Mouse (Mus musculus) forebrain, embryonic 11.5 days (tissue): ENCODE data around the gene Stx6. TPM values are rescaled to one million over a fixed set of nuclear protein-coding genes. Genes with fewer than 3 reads are reported as not detected.

Experiments
- ATAC-seq: fragments of 200-750 bp; cut with Nextera tagmentation; replicated peaks from 2 replicates; pipeline ENCODE4 v1.8.0; 2017; ENCODE audit warnings: moderate TSS enrichment; ENCODE audit not compliant: low FRiP score
- DNase-seq: peaks from one replicate; pipeline ENCODE4 v3.0.0-alpha.2; 2017; ENCODE audit warnings: low spot score
- H3K27ac ChIP-seq: fragments of 300-500 bp; sonication (generic); 2 replicates; pipeline ENCODE4 v1.5.1; 2014; ENCODE audit warnings: low read depth, low read length
- H3K27me3 ChIP-seq: fragments of 300-500 bp; sonication (generic); 2 replicates; pipeline ENCODE4 v1.6.1; 2014; ENCODE audit warnings: mild to moderate bottlenecking, low read length, mixed read lengths; ENCODE audit not compliant: control insufficient read depth, insufficient read depth
- H3K36me3 ChIP-seq: fragments of 300-500 bp; sonication (generic); 2 replicates; pipeline ENCODE4 v1.6.1; 2014; ENCODE audit warnings: mild to moderate bottlenecking, low read length, moderate library complexity, mixed read lengths; ENCODE audit not compliant: control insufficient read depth, insufficient read depth
- H3K4me1 ChIP-seq: fragments of 300-500 bp; sonication (generic); replicated peaks from 2 replicates; pipeline ENCODE4 v1.6.1; 2014; ENCODE audit warnings: low read length, mixed read lengths; ENCODE audit not compliant: control insufficient read depth, insufficient read depth
- H3K4me2 ChIP-seq: fragments of 300-500 bp; sonication (generic); 2 replicates; pipeline ENCODE4 v1.6.1; 2014; ENCODE audit warnings: low read depth, mild to moderate bottlenecking, low read length, moderate library complexity, mixed read lengths; ENCODE audit not compliant: severe bottlenecking
- H3K4me3 ChIP-seq: fragments of 300-500 bp; sonication (generic); 2 replicates; pipeline ENCODE4 v1.5.1; 2014; ENCODE audit warnings: low read depth, low read length
- H3K9ac ChIP-seq: fragments of 300-500 bp; sonication (generic); 2 replicates; pipeline ENCODE4 v1.6.1; 2014; ENCODE audit warnings: low read length
- H3K9me3 ChIP-seq: fragments of 300-500 bp; sonication (generic); 2 replicates; pipeline ENCODE4 v1.6.1; 2016; ENCODE audit warnings: low read length, mixed read lengths; ENCODE audit not compliant: control insufficient read depth
- WGBS: fragments of 180-500 bp; shearing (Covaris S2); extraction: QIAGEN DNeasy Blood & Tissue Kit; methylation state at CpG from one replicate; pipeline ENCODE4 v1.1.7; 2014; 5-methylcytosine and 5-hydroxymethylcytosine counted together
- polyA plus RNA-seq: library from polyadenylated mRNA; unstranded; fragments of >200 nt; fragmentation: Nextera tagmentation; extraction: Ambion mirVana; gene quantifications from 2 replicates; pipeline ENCODE4 v1.2.1, GENCODE M21; 2014

The Stx6 gene
- polyA plus RNA-seq, 1 experiment from 2014 or later, result 102 TPM

DNA sequence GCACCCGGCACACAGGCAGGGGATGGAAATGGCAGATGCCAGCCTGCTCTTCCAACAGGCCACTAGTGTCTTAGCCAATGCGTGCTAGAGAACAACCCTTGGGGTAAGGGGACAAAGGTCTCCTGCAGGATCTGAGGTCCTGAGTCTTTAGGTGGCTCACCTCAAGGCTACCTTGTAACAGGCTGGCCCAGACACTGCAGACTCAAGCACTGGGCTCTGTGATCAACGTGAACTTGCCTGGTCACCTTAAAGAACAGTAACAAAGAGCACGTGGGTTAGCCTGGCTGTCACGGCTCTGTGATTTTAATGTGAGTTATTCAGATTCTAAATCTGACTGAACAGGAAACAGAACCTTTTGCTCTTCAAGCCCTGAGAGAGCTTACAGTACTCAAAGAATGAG is 79.6 kb downstream of the Stx6 start:
- H3K27me3 ChIP-seq, result no peaks in the 10 kb centered on the region
- 87% methylated on average over 5 of the region's 5 CpGs for WGBS
- H3K4me2 ChIP-seq, result no peak overlapping the region
- H3K27ac ChIP-seq, result no peak overlapping the region
- no peaks in the 10 kb centered on the region for H3K36me3 ChIP-seq
- H3K4me1 ChIP-seq, result peaks cover 26% of the 10 kb centered on the region
- H3K4me3 ChIP-seq, result no peak overlapping the region
- H3K9me3 ChIP-seq, result no peaks in the 10 kb centered on the region
- H3K9ac ChIP-seq, result no peak overlapping the region
- DNase-seq (no peak), ATAC-seq (no peak)

DNA sequence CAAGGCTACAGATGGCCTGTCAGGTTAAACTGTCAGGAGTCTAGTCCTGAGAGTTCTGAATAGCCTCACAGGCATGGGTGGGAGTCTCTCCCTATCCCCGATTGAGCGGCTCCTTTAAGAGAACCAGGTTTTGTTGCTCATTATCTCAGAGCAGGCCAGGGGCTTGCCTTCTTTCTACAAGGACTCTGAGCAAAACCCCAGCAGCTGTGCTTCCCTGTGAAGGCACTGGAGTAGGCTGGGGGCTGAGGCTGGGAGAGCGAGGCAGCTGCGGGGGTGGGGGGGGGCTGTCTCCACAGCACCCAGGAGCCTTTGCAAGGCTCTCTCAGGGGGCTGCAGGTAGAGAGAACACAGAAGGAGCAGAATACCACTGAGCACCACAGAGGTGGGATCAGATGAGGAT is 80.7 kb downstream of the Stx6 start:
- DNase-seq (no peak), ATAC-seq (no peak)
- H3K27me3 ChIP-seq, result no peaks in the 10 kb centered on the region; the same call in 1 of the 2 replicates
- no peak overlapping the region for H3K27ac ChIP-seq
- H3K4me3 ChIP-seq, result no peak overlapping the region
- peaks cover 22% of the 10 kb centered on the region for H3K4me1 ChIP-seq
- H3K4me2 ChIP-seq, result no peak overlapping the region
- no peaks in the 10 kb centered on the region for H3K9me3 ChIP-seq
- no peak overlapping the region for H3K9ac ChIP-seq
- no peaks in the 10 kb centered on the region for H3K36me3 ChIP-seq
- WGBS, result 55% methylated on average over 4 of the region's 4 CpGs

DNA sequence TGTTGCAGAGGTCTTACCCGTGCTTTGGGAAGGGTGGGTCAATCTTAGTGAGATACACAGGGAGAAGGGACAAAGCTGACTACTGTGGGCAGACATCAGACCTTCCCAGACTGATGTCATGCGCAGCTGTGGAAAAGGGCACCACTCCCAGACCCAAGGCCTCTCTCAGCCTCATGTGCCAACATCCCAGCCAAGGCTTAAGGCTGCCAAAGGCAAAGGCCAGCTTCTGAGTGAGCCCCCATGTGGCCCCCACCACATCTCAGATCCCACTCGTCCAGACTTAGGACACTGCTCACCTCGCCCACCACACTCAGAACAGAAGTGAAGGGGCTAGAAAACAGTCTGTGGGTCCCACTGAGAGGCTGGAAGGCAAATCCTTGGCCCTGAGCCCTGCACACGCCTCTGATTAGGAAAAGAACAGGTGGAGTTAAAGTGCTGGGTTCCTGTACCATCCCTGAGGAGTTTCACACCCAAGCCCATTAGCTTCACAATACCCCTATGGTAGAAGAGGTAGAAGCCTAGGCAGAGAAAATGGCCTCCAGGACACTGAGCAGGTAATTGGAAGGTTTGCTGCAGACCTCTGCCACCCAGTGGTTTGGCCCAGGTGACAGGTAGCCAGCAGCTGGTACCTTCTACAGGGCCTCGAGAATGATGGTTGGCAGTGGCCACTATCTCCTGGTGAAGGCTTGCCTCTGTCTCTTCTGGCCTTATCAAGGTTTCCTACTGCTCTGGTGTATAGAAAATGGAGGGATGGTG is 81.6 kb downstream of the Stx6 start:
- H3K27ac ChIP-seq, result no peak overlapping the region
- no peaks in the 10 kb centered on the region for H3K36me3 ChIP-seq
- H3K4me3 ChIP-seq, result no peak overlapping the region
- DNase-seq (no peak), ATAC-seq (no peak)
- H3K4me2 ChIP-seq, result no peak overlapping the region
- H3K9me3 ChIP-seq, result no peaks in the 10 kb centered on the region
- no peak overlapping the region for H3K9ac ChIP-seq
- peaks cover 8% of the 10 kb centered on the region; the same call in 1 of the 2 replicates for H3K27me3 ChIP-seq
- WGBS, result 76% methylated on average over 6 of the region's 6 CpGs
- peaks cover 19% of the 10 kb centered on the region; the same call in 1 of the 2 replicates for H3K4me1 ChIP-seq

DNA sequence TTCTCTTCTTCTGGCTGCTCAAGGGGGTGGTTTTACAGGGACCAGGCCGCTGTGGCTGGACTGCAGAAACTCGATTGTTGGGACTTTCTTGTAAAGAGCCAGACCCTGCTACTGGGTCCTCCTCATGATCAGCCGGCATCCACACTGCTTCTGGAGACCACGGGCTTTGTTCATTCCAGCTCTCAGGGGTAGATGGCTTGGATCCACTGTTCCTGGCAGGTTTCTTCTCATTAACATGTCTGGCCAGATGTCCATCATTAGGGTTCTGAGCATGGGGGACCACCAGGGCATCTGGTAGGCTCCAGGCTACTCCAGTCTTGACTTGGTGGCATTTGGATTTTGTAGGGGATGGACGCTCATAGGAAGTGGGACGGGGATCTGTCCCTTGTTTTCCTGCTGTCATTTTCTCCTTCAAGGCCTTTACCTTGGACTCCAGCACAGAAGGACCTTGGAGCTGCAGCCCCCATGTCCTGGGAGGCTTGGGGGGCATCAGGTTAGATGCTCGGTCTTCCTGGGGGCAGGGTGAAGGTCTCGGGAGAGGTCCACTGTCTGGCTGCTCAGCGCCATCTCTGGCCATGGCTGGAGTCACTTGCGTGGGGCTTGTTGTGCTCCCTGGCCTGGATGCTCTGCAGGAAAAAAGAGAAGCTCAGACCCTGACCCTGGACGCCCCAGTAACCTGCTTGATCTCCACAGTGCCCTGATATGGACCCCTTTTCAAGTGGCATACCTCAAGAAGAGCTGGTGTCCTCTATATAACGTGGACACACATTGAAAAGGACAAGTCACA is 83.4 kb downstream of the Stx6 start:
- DNase-seq (no peak), ATAC-seq (no peak)
- H3K27ac ChIP-seq, result no peak overlapping the region
- peaks cover 13% of the 10 kb centered on the region; the same call in 1 of the 2 replicates for H3K4me1 ChIP-seq
- no peak overlapping the region for H3K9ac ChIP-seq
- no peaks in the 10 kb centered on the region for H3K9me3 ChIP-seq
- no peak overlapping the region for H3K4me3 ChIP-seq
- 77% methylated on average over 12 of the region's 12 CpGs for WGBS
- H3K27me3 ChIP-seq, result peaks cover 9% of the 10 kb centered on the region; the same call in 1 of the 2 replicates
- no peak overlapping the region for H3K4me2 ChIP-seq
- no peaks in the 10 kb centered on the region for H3K36me3 ChIP-seq

DNA sequence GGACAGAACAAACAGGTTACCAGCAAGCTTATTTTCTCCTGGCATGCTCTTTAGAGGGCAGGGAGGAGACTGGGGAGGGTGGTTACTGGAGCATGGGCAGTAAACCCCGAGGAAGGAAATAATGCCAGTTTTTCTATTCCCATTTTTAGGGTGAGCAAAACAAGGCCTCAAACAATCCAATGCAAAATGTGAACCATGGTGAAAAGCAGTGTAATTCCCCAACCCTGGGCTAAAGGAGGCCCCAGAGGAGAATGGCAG is 83.9 kb downstream of the Stx6 start:
- ATAC-seq (no peak), DNase-seq (no peak)
- H3K4me3 ChIP-seq, result no peak overlapping the region
- WGBS, result 74% methylated on average over 1 of the region's 1 CpGs
- H3K27ac ChIP-seq, result no peak overlapping the region
- no peaks in the 10 kb centered on the region for H3K36me3 ChIP-seq
- peaks cover 13% of the 10 kb centered on the region; the same call in 1 of the 2 replicates for H3K4me1 ChIP-seq
- no peak overlapping the region for H3K4me2 ChIP-seq
- no peaks in the 10 kb centered on the region for H3K9me3 ChIP-seq
- H3K9ac ChIP-seq, result no peak overlapping the region
- H3K27me3 ChIP-seq, result peaks cover 9% of the 10 kb centered on the region; the same call in 1 of the 2 replicates

DNA sequence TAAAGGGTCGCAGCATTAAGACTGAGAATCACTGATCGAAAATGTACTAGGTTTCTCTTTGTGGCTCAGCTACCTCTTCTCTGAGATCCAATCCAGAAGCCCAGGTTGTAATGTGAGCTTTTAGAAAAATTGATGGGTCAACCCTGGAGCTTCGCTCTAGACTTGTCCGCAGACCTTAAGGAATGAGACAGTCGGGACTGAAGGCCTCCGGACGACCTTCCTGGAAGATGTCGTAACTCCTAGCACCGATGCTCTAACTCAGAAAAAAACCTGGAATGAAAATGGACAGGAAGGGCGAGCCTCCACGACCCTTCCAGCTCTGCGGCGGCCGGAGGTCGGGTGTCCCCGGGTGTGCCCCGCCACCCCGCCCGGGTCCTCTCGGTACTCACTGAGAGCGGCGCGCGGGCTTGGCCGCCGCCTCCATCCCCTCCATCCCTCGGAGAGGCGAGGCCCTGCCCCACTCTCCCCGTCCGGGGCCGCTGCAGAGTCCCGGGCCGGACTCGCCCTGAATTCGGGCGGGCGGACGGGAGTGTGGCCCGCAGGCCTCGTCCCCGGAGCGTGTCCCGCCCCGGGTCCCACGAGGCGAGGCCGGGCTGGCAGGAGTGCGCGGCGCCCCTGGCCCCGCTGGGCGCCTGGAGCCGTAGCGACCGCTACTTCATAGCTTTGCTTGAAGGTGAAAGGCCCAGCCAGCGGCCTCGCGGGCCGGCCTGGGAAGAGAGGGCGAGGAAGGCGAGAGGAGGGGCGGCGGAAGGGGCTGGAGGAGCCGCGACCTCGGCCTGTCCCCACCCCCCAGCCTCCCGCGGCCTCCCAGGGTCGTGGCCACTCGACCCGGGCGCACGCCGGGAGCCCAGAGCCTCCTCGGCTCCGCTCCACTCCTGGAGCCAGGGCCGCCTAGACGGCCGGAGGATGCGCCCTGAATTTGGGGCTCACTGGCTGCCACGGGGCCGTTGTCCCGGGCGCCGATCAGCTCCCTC is 85.6 kb downstream of the Stx6 start, which contains the start of gene BC034090:
Gene BC034090, minus strand, starts transcription at position 648 of the 974 bp plus-strand sequence.
- Histone ChIP-seq H3K4me3 (peak within 1 kb of the TSS; percentile 45), H3K36me3 (no peaks in the 10 kb centered on the region), H3K4me1 (peaks cover 9% of the 10 kb centered on the region; the same call in 1 of the 2 replicates), H3K27me3 (peaks cover 9% of the 10 kb centered on the region; the same call in 1 of the 2 replicates), H3K27ac (no peak within 1 kb of the TSS), H3K9me3 (no peaks in the 10 kb centered on the region), H3K4me2 (peak within 1 kb of the TSS; percentile 83), H3K9ac (peak within 1 kb of the TSS; percentile 63)
- peak; percentile 77 for ATAC-seq
- 2% methylated on average over 75 of the region's 85 CpGs for WGBS
- peak; percentile 81 for DNase-seq

DNA sequence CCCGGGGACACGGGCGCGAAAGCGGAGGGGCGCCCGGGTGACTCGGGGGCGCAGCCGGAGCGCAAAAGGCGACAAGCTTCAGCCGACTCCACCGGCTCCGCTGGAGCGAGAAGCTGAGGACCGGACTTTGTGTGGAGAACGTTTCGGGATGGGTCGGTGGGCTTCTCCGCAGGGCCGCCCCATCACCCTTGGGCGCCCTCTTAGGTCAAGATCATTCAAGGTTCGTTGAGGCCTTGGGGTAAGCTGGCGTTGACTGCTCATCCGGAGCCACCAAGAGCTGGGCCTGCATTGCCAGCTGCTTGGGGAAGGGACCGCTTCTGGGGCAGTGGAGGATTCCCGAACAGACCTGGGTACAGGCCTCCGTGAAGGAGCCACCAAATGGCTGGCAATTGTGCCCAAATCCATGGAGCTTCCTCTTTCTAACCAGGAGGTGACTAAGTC is 86.3 kb downstream of the Stx6 start:
- no peak overlapping the region for H3K27ac ChIP-seq
- peak overlapping the region; percentile 63 for H3K9ac ChIP-seq
- peak overlapping the region; percentile 45 for H3K4me3 ChIP-seq
- 2% methylated on average over 29 of the region's 29 CpGs for WGBS
- peak overlapping the region; percentile 83 for H3K4me2 ChIP-seq
- no peaks in the 10 kb centered on the region for H3K36me3 ChIP-seq
- H3K27me3 ChIP-seq, result peaks cover 9% of the 10 kb centered on the region; the same call in 1 of the 2 replicates
- no peaks in the 10 kb centered on the region for H3K9me3 ChIP-seq
- ATAC-seq (peak; percentile 19; the same call in 1 of the 2 replicates), DNase-seq (peak; percentile 72)
- H3K4me1 ChIP-seq, result peaks cover 5% of the 10 kb centered on the region; the same call in 1 of the 2 replicates

DNA sequence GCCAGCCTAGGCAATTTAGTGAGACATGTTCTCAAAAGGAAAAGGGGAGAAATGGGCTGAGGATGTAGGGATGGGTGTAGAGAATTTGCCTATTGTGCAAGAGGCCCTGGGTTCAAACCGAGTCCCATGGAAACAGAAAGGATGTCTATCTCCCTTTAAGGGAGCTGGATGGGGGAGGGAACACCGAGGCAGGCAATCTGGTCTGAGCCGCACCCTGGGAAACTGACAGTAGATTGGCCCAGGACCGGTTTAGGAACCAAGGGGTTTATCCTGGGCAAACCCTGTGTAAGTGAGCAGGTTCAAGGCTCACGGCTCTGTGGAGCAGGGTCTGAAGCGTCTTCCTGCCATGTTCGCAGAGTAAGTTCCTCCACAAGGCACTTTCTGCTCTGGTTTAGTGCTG is 87.0 kb downstream of the Stx6 start:
- ATAC-seq (no peak), DNase-seq (peak; percentile 46)
- Histone ChIP-seq H3K9me3 (no peaks in the 10 kb centered on the region), H3K27me3 (peaks cover 9% of the 10 kb centered on the region; the same call in 1 of the 2 replicates), H3K4me1 (peaks cover 5% of the 10 kb centered on the region; the same call in 1 of the 2 replicates), H3K4me3 (no peak overlapping the region), H3K9ac (no peak overlapping the region), H3K4me2 (no peak overlapping the region), H3K36me3 (no peaks in the 10 kb centered on the region), H3K27ac (no peak overlapping the region)
- WGBS, result 72% methylated on average over 7 of the region's 7 CpGs
